In the genomic region with DNA sequence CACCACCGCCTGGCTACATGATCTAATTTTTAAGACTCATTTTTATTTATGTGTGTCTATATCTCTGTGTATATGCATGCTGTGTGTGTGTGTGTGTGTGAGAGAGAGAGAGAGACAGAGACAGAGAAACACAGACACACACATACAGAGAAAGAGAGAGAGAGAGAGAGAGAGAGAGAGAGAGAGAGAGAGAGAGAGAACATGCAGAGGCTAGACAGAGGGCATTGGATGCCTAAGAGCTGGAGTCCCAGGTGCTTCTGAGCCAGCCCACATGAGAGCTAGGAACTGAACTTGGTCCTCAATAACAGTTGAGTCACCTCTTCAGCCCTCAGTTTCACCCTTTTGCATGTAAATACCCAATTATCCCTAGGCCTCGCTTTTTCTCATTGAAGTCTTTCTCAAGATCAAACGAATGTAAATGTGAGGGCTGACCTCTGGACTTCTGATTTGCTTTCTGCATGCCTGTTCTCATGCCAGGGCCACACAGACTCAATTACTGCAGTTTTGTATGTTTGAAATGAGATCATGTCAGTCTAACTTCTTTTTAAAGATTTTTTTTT, we compare ENCODE assay signal across 22 mouse cellular contexts.
DNase-seq lines count a peak whose midpoint lies in the region; ATAC-seq and TF ChIP-seq lines count a peak whose summit lies in the region.
"Had no signal": no experiment of that assay in that cellular context is flagged by ENCODE, and none has a peak within 500 bp of the region (broad histone marks: within the 10 kb centered on the region; RNA-seq: fewer than 3 reads in every experiment).

No protein-coding gene starts in this region.

- H3K79me2 ChIP-seq in CH12.LX (replicated peaks; ENCODE audit: control insufficient read depth, extremely low read depth, insufficient read depth, poor library complexity, severe bottlenecking), result no peaks in the 10 kb centered on the region

- TF ChIP-seq EP300 in CH12.LX (IDR thresholded peaks at IDR 0.05; ENCODE audit: low read length), result peak; percentile 71; the same call in 1 of the 2 replicates

- TF ChIP-seq RAD21 in CH12.LX (IDR thresholded peaks at IDR 0.05; ENCODE audit: low read depth, low read length), result no peak

- dilution Hi-C loops in CH12.LX (cut with MboI; ENCODE audit: extremely low pct_ligation_motif_present, extremely low pct_unique_long_range_greater_than_20kb, low sequenced_read_pairs), result no loop called here

- H3K4me1 ChIP-seq in heart, embryonic 11.5 days (ENCODE audit: control insufficient read depth, insufficient read depth, low read length), result no peaks in the 10 kb centered on the region
- H3K4me1 ChIP-seq in CH12.LX (ENCODE audit: control insufficient read depth in 1 of 2, insufficient read depth in 2 of 2) (peaks cover 17 to 58% of the 10 kb centered on the region in 2 experiments), ES-E14 (ENCODE audit: control insufficient read depth in 2 of 2, insufficient read depth in 2 of 2, low read length in 2 of 2, poor library complexity in 1 of 2) (peaks cover 4 to 9% of the 10 kb centered on the region in 2 experiments)
- H3K4me1 ChIP-seq: embryonic facial prominence, embryonic 10.5 days; embryonic facial prominence, embryonic 12.5 days; forebrain, embryonic 13.5 days; forebrain, embryonic 15.5 days had no signal

- no peaks in the 10 kb centered on the region for H3K9me3 ChIP-seq in heart, embryonic 11.5 days (replicated peaks; ENCODE audit: control insufficient read depth, low read length)
- no peaks in the 10 kb centered on the region for H3K9me3 ChIP-seq in CH12.LX (replicated peaks; ENCODE audit: low read length)
- H3K9me3 ChIP-seq in ES-E14 (ENCODE audit: control insufficient read depth, insufficient read depth, low read depth, low read length), result no peaks in the 10 kb centered on the region
- H3K9me3 ChIP-seq: embryonic facial prominence, embryonic 10.5 days; embryonic facial prominence, embryonic 12.5 days; forebrain, embryonic 13.5 days; forebrain, embryonic 15.5 days had no signal

- in situ Hi-C loops in CH12.LX (cut with MboI; ENCODE audit: low pct_ligation_motif_present, low pct_unique_long_range_greater_than_20kb, low sequenced_read_pairs), result no loop called here
- in situ Hi-C loops in ES-E14 (cut with MboI; ENCODE audit: low sequenced_read_pairs in 2 of 2, unreplicated experiment in 2 of 2), result no loop called here

- no peak overlapping the region for H3K9ac ChIP-seq in heart, embryonic 11.5 days (ENCODE audit: low read depth, low read length)
- H3K9ac ChIP-seq in CH12.LX (ENCODE audit: insufficient read depth, low read depth) (peak overlapping the region; percentile 39; the same call in 1 of the 2 replicates), ES-E14 (ENCODE audit: insufficient read depth, low read depth, low read length, poor library complexity, severe bottlenecking) (no peak overlapping the region)
- H3K9ac ChIP-seq: embryonic facial prominence, embryonic 12.5 days; forebrain, embryonic 13.5 days; forebrain, embryonic 15.5 days; forebrain, postnatal 0 days had no signal

- no peak overlapping the region for H3K4me2 ChIP-seq in heart, embryonic 11.5 days
- H3K4me2 ChIP-seq in CH12.LX (ENCODE audit: insufficient read depth, low read depth, poor library complexity, severe bottlenecking), result peak overlapping the region; percentile 61
- H3K4me2 ChIP-seq: embryonic facial prominence, embryonic 12.5 days; forebrain, embryonic 13.5 days; forebrain, embryonic 15.5 days had no signal

- DNase-seq in heart, adult 11 months, result peak; percentile 13
- DNase-seq in CH12.LX (ENCODE audit: extremely low read depth), result no peak
- peak; percentile 51 for DNase-seq in ES-E14 (ENCODE audit: low read depth, low spot score)
- DNase-seq in ZHBTc4 (ENCODE audit: low read depth, low spot score), result peak; percentile 84
- no peak for DNase-seq in frontal cortex, postnatal 36 days (ENCODE audit: low spot score in 2 of 2)
- DNase-seq in left cerebral cortex, adult 8-10 months (ENCODE audit: low spot score in 2 of 2), result no peak
- DNase-seq: adrenal gland, adult 8-10 months; adrenal gland, postnatal 14 days; adrenal gland, postnatal 36 days; B cell, adult 2 months; cerebellum, adult 11-12 months; cerebellum, adult 2 months; cerebellum, adult 9-10 months; cerebellum, postnatal 10 days; cerebellum, postnatal 25 days; forebrain, postnatal 0 days had no signal

- no peak overlapping the region for H3K4me3 ChIP-seq in heart, embryonic 11.5 days (ENCODE audit: low read depth, low read length)
- H3K4me3 ChIP-seq in CH12.LX (replicated peaks in 1 of 3; ENCODE audit: low read depth in 2 of 3, low read length in 2 of 3, poor library complexity in 1 of 3) (no peak overlapping the region), ES-E14 (ENCODE audit: insufficient read depth in 1 of 2, low read depth in 1 of 2, low read length in 2 of 2, poor library complexity in 1 of 2, severe bottlenecking in 1 of 2) (no peak overlapping the region)
- H3K4me3 ChIP-seq: embryonic facial prominence, embryonic 10.5 days; embryonic facial prominence, embryonic 12.5 days; forebrain, embryonic 13.5 days; forebrain, embryonic 15.5 days had no signal

- no peak overlapping the region for H3K27ac ChIP-seq in heart, embryonic 11.5 days (ENCODE audit: low read depth, low read length)
- H3K27ac ChIP-seq in CH12.LX (ENCODE audit: insufficient read depth, low read depth) (peak overlapping the region; percentile 71), ES-E14 (ENCODE audit: insufficient read depth, low read depth, low read length, poor library complexity, severe bottlenecking) (no peak overlapping the region)
- H3K27ac ChIP-seq: embryonic facial prominence, embryonic 10.5 days; embryonic facial prominence, embryonic 12.5 days; forebrain, embryonic 13.5 days; forebrain, embryonic 15.5 days had no signal

- no peak for ATAC-seq in heart, embryonic 11.5 days (replicated peaks; ENCODE audit: insufficient number of reproducible peaks, low FRiP score, low TSS enrichment)
- ATAC-seq: CD4-positive, CD25-positive, alpha-beta regulatory T cell, adult 4 months; forebrain, embryonic 13.5 days; forebrain, embryonic 15.5 days; forebrain, postnatal 0 days had no signal

- TF ChIP-seq POLR2A in CH12.LX (IDR thresholded peaks at IDR 0.05; ENCODE audit: low read depth, low read length), result no peak

- no peak for TF ChIP-seq CTCF in CH12.LX (conservative IDR thresholded peaks at IDR 0.05 in 1 of 2, IDR thresholded peaks at IDR 0.05 in 1 of 2; ENCODE audit: low read depth in 2 of 2, low read length in 2 of 2)

- WGBS in heart, embryonic 11.5 days (ENCODE audit: insufficient replicate concordance), result 62% methylated on average over 3 of the region's 3 CpGs

- H3K27me3 ChIP-seq in heart, embryonic 11.5 days (ENCODE audit: control insufficient read depth, insufficient read depth, low read length), result no peaks in the 10 kb centered on the region
- no peaks in the 10 kb centered on the region for H3K27me3 ChIP-seq in CH12.LX (replicated peaks)
- H3K27me3 ChIP-seq: embryonic facial prominence, embryonic 12.5 days; forebrain, embryonic 13.5 days; forebrain, embryonic 15.5 days had no signal

- H3K36me3 ChIP-seq in heart, embryonic 11.5 days (ENCODE audit: control insufficient read depth, insufficient read depth, low read length), result no peaks in the 10 kb centered on the region
- no peaks in the 10 kb centered on the region for H3K36me3 ChIP-seq in CH12.LX (replicated peaks in 1 of 2; ENCODE audit: control insufficient read depth in 1 of 2, insufficient read depth in 1 of 2, low read length in 1 of 2)
- peaks cover 8% of the 10 kb centered on the region for H3K36me3 ChIP-seq in ES-E14 (ENCODE audit: control insufficient read depth, insufficient read depth, low read length, poor library complexity, severe bottlenecking)
- H3K36me3 ChIP-seq: embryonic facial prominence, embryonic 10.5 days; embryonic facial prominence, embryonic 12.5 days; forebrain, embryonic 15.5 days had no signal

TF ChIP-seq in CH12.LX, 34 proteins besides CTCF, POLR2A, EP300 and RAD21 (continues in another document):
- TF ChIP-seq ZNF384 (IDR thresholded peaks at IDR 0.05; ENCODE audit: low read depth, low read length) (peak; percentile 63), IRF4 (IDR thresholded peaks at IDR 0.05; ENCODE audit: low read depth, low read length) (peak; percentile 68; the same call in 1 of the 2 replicates), MAFK (IDR thresholded peaks at IDR 0.05; ENCODE audit: insufficient replicate concordance, low read length) (no peak), UBTF (IDR thresholded peaks at IDR 0.05; ENCODE audit: low read depth, low read length) (no peak), SMC3 (IDR thresholded peaks at IDR 0.05; ENCODE audit: low read depth, low read length) (0 out of 2 replicates have a peak, but pooled peaks have one; percentile 1), MAZ (IDR thresholded peaks at IDR 0.05; ENCODE audit: low read depth, low read length) (no peak), CHD1 (IDR thresholded peaks at IDR 0.05; ENCODE audit: low read depth, low read length) (no peak), HCFC1 (IDR thresholded peaks at IDR 0.05; ENCODE audit: low read depth, low read length) (no peak), TCF12 (IDR thresholded peaks at IDR 0.05; ENCODE audit: low read depth, low read length) (peak; percentile 48; the same call in 1 of the 2 replicates), MEF2A (IDR thresholded peaks at IDR 0.05; ENCODE audit: borderline replicate concordance, low read depth, low read length) (peak; percentile 39; the same call in 1 of the 2 replicates), JUN (IDR thresholded peaks at IDR 0.05; ENCODE audit: insufficient read depth, low read depth, low read length) (peak; percentile 32)

TF ChIP-seq in ES-E14, 5 proteins besides CTCF, POLR2A, EP300 and RAD21:
- TF ChIP-seq ZNF384 (IDR thresholded peaks at IDR 0.05; ENCODE audit: low read depth, low read length) (no peak), MAFK (IDR thresholded peaks at IDR 0.05; ENCODE audit: insufficient read depth, low read depth, low read length) (0 out of 2 replicates have a peak, but pooled peaks have one; percentile 24)

Comparison
In these comparisons a context has a peak if more than half of its experiments do, and no peak if none do; other contexts are left out.
1. DNase-seq: peak in heart, adult 11 months (single experiment), ES-E14 (single experiment) and ZHBTc4 (single experiment); none in CH12.LX (single experiment), frontal cortex, postnatal 36 days (0 of 2) and left cerebral cortex, adult 8-10 months (0 of 2).